Mouse (Mus musculus) effector memory CD4-positive, alpha-beta T cell, adult 7 months (primary cell): ENCODE data around the gene Pcnx. TPM values are rescaled to one million over a fixed set of nuclear protein-coding genes. Genes with fewer than 3 reads are reported as not detected.

Source experiments
- polyA plus RNA-seq: library from polyadenylated mRNA; unstranded; fragments of 100-300 nt; shearing (Covaris generic); gene quantifications from one replicate; pipeline ENCODE4 v1.2.1, GENCODE M21; 2017

The Pcnx gene
- polyA plus RNA-seq: 6.2 TPM

DNA sequence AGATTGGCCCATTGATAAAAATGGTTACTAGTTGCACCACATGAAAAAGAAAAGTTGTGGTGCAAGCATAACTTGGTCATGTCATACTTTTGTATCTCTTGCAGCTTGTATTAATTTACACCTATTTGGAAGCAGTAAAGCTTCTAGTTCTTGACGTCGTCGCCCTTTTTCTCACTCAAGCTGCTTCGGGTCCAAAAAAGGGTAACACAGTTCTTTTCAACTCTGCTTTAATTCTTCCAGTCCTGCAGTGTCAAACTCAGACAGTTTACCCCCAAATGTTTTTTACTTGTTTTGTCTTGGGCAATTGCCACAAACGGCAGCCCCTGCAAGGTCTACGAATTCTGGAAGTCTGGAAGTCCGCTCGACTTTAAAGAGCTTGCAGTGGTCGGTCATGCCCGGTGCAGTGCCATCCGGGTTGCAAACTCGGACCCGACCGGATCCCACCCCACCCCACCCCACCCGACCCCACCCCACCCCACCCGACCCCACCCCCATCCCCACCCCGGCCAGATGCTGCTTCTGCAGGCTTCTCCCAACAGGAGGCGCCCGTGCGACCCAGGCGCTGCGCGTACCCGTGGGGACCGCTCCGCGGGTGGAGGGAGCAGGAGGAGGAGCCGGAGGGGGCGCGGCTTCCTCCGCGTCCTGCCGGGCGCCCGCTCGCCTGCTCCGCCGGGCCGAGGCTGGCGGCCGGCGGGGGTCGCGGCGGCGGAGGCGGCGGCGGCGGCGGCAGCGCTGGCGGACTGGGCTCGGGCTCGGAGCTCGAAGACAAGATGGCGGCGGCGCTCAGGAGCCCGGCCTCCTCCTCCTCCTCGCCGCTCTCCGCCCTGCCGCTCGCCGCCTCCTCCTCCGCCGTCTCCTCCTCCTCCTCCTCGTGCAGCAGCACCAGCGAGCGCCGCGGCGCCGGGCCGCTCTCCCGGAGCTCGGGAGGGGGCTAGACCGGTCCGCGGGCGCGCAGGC, at the start of gene Pcnx:
Pcnx (plus strand) TSS at position 673 of the 957 bp plus-strand sequence.

Other genes with a start within 250 kb of the Pcnx start
- 0.23 TPM for gene Ttc9, start 228.8 kb upstream of the Pcnx start, polyA plus RNA-seq
- gene Map3k9, start 78.8 kb upstream of the Pcnx start, polyA plus RNA-seq: 4.6 TPM